Mouse (Mus musculus) olfactory bulb, adult 2 months (tissue): ENCODE data around the gene Acot4.

ENCODE experiments used
- CTCF ChIP-seq: fragments of 200-500 bp; IDR thresholded peaks from 2 replicates; pipeline ENCODE4 v1.5.1; 2012; ENCODE audit warnings: low read depth, mild to moderate bottlenecking, low read length, moderate library complexity; ENCODE audit not compliant: insufficient read depth
- POLR2A ChIP-seq: fragments of 200-500 bp; IDR thresholded peaks from 2 replicates; pipeline ENCODE4 v1.6.1; 2012; ENCODE audit warnings: mild to moderate bottlenecking, low read depth, low read length, moderate library complexity; ENCODE audit not compliant: insufficient read depth

- TF ChIP-seq CTCF = no peak
- TF ChIP-seq POLR2A = no peak
Observed at GRCm38 (mm10) chr12:84032854-84033253, 5.3 kb upstream of the Acot4 start.
